Mouse (Mus musculus): Measurements from ENCODE around the gene Gm6904. TPM values are rescaled to one million over a fixed set of nuclear protein-coding genes. Genes with fewer than 3 reads are reported as not detected.
"Not testable (repeated sequence)": the region's sequence is repeated elsewhere in the genome, so short reads cannot be mapped to it uniquely, and the experiment has no call there.

Gm6904 gene
- 0.60 and 0.98 TPM in 2 replicates for polyA plus RNA-seq (2012; rRNA removed)

DNA sequence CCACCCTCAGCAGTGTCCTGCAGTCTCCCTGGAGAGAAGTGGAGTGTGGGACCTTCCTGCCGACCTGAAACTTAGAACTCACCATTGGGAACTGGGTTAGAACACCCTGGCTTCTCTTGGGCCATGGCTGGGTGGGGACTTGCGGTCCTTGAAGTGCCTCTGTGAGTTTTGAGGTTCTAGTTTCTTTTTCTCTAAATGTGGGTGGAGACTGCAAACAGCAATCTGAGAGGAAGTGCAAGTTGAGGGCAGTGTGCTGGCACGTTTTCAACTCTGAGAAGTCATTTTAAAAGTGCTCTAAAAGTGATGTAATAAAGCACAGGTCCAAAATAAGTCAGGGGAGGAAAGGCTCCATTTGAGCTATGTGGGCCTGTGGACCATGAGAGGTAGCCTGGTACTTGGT lies at the start of gene Gm6904:
Gene Gm6904, minus strand, starts transcription at position 161 of the 400 bp plus-strand sequence.
- no peak for DNase-seq (ENCODE audit: low spot score)

GRCm38 (mm10) chr14:59297391-59297790 lies 37.4 kb upstream of the Gm6904 start, which contains the start of gene Phf11a:
Gene Phf11a, minus strand, starts transcription at chr14:59297522.
- not testable (repeated sequence) for DNase-seq (ENCODE audit: low spot score)

- not testable (repeated sequence) for DNase-seq (ENCODE audit: low spot score)
Observed at GRCm38 (mm10) chr14:59291769-59292168, 31.8 kb upstream of the Gm6904 start.

- DNase-seq (ENCODE audit: low spot score) = peak; percentile 39
Observed at GRCm38 (mm10) chr14:59274961-59275360, 14.9 kb upstream of the Gm6904 start.

DNA sequence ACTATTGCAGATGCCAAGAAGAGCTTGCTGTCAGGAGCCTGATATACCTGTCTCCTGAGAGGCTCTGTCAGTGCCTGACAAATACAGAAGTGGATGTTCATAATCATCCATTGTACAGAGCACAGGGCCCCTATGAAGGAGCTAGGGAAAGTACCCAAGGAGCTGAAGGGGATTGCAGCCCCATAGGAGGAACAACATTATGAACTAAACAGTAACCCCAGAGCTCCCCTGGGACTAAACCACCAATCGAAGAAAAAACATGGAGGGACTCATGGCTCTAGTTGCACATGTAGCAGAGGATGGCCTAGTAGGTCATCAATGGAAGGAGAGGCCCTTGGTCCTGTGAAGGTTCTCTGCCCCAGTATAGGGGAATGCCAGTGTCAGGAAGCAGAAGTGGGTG lies 4.2 kb downstream of the Gm6904 start:
- not testable (repeated sequence) for DNase-seq (ENCODE audit: low spot score)

DNA sequence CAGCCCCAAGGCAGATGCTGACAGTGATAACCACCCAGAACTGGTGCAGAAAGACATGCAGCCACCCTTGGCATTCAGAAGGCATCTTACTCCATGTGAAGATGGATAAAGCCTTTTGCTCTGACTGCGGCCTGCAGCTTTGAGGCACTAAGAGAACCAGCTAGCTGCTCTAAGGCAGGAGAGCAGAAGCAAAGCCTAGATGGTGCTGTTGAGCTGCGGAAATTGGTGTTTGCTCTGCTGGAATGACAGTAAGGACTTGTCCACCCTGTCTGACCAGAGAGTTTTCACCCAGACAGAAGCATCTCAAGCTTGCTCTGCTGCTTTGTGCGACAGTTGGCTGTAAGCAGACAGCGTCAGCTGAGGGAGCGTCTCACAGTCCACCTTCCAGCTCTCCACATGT lies 9.7 kb downstream of the Gm6904 start:
- not testable (repeated sequence) for DNase-seq (ENCODE audit: low spot score)

GRCm38 (mm10) chr14:59233635-59234034 lies 26.4 kb downstream of the Gm6904 start:
- no peak for DNase-seq (ENCODE audit: low spot score)

DNA sequence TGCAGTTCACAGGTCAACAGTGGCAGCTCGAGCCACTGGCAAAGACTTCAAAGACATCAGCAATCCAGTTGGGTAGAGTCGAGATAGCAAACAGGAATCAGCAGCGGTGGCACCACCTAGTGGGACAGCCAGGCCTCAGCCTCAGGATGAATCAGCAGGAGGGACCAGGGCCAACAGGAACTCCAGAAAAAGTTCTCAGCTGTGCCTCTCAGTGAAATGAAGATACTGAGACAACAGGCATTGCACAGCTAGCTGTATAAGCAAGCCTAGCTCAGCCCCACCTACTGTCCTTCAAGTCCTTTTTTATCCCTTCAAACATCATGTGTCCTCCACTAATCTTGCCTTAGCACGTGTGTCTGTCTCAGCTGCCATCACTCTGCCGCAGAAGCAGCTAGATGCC lies 28.0 kb downstream of the Gm6904 start:
- DNase-seq (ENCODE audit: low spot score) = no peak

- DNase-seq (ENCODE audit: low spot score) = no peak
Observed at GRCm38 (mm10) chr14:59230331-59230966, 29.6 kb downstream of the Gm6904 start.

- DNase-seq (ENCODE audit: low spot score) = no peak
Observed at GRCm38 (mm10) chr14:59229822-59230221, 30.2 kb downstream of the Gm6904 start.

- DNase-seq (ENCODE audit: low spot score) = no peak
Observed at GRCm38 (mm10) chr14:59226240-59226639, 33.8 kb downstream of the Gm6904 start.

GRCm38 (mm10) chr14:59219241-59219640 lies 40.8 kb downstream of the Gm6904 start:
- DNase-seq (ENCODE audit: low spot score) = no peak

- no peak for DNase-seq (ENCODE audit: low spot score)
Observed at GRCm38 (mm10) chr14:59209816-59210215, 50.2 kb downstream of the Gm6904 start.

- no peak for DNase-seq (ENCODE audit: low spot score)
Observed at GRCm38 (mm10) chr14:59209003-59209402, 51.0 kb downstream of the Gm6904 start.

GRCm38 (mm10) chr14:59205976-59206583 lies 53.9 kb downstream of the Gm6904 start:
- no peak for DNase-seq (ENCODE audit: low spot score)

GRCm38 (mm10) chr14:59205461-59205860 lies 54.6 kb downstream of the Gm6904 start:
- DNase-seq (ENCODE audit: low spot score) = no peak

GRCm38 (mm10) chr14:59201604-59202215 lies 58.3 kb downstream of the Gm6904 start:
- DNase-seq (ENCODE audit: low spot score) = no peak

DNA sequence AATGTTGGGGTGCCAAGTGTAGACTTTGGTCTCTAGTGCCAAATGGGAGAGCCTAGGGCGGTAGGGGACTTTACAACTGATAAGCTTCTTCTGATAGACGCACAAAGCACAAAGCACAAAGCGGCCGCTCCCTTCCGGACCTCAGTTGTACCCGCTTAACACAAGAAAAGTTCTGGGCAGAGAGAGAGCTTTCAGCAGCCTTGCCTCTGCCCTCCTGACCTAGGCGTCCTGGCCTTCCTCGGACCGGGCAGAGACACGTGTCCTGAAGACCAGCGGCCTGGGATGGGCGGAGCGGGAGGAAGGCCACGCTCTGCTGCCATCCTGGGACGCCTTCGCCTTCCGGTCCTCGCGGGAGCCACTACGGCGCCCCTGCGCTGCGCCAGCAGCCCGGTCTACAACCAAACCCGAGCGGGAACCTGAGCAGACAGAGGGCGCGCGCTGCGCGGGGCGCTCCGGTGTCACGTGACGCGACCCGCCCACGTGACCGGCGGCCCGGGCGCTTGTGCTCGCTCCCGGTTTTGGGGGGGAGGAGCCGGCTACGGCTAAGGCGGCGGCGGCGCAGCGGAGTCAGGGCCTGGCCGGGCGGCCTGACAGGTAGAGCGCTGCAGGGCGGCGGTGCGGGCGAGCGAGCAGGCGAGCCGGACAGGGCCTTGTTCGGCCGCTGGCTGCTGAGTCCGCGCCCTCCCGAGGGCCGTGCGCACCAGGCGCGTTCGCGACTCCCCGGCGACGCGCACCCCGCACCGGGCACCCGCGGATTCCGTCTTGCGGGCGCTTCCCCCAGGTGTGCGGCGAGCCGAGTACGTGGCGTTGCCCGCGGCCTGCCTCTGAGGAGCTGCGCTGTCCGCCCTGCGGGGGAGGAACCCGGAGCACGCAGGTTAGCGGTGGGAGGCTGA lies 59.1 kb downstream of the Gm6904 start, which contains the start of gene Rcbtb1:
Gene Rcbtb1, plus strand, starts transcription at position 499 of the 893 bp plus-strand sequence.
- DNase-seq (ENCODE audit: low spot score) = peak; percentile 94
